Mouse (Mus musculus): ENCODE data around the gene Fto. TPM values are rescaled to one million over a fixed set of nuclear protein-coding genes. Genes with fewer than 3 reads are reported as not detected.

Gene Fto
- total RNA-seq, 2 experiments from 2014 or later, result 69.8 to 77.5 TPM

GRCm38 (mm10) chr8:91541229-91541628 lies 227.9 kb downstream of the Fto start:
- DNase-seq, result no peak
- intact Hi-C loops (cut with DNase I), result no loop called here

- no peak for DNase-seq
- intact Hi-C loops (cut with DNase I), result no loop called here
Measured at GRCm38 (mm10) chr8:91545561-91545960, 232.2 kb downstream of the Fto start.

GRCm38 (mm10) chr8:91546599-91546998 lies 233.3 kb downstream of the Fto start:
- intact Hi-C loops (cut with DNase I), result no loop called here
- DNase-seq, result no peak

- intact Hi-C loops (cut with DNase I), result no loop called here
Measured at GRCm38 (mm10) chr8:91550131-91550530, 236.8 kb downstream of the Fto start.

GRCm38 (mm10) chr8:91551166-91551765 lies 237.9 kb downstream of the Fto start:
- intact Hi-C loops (cut with DNase I), result loop anchor here (1.0 kb wide), 1 partner anchor 11 kb away; no protein-coding TSS in a partner anchor
- no peak for DNase-seq

More at GRCm38 (mm10) chr8:91550131-91550530, 236.8 kb downstream of the Fto start:
- DNase-seq, result no peak

GRCm38 (mm10) chr8:91551775-91552538 lies 238.6 kb downstream of the Fto start:
- intact Hi-C loops (cut with DNase I), result loop anchor here (1.0 kb wide), 1 partner anchor 12 kb away; no protein-coding TSS in a partner anchor
- peak; percentile 41 to 65 for DNase-seq

- intact Hi-C loops (cut with DNase I), result no loop called here
- DNase-seq, result no peak
Measured at GRCm38 (mm10) chr8:91552635-91553034, 239.3 kb downstream of the Fto start.

- intact Hi-C loops (cut with DNase I), result no loop called here
- no peak for DNase-seq
Measured at GRCm38 (mm10) chr8:91553387-91553786, 240.1 kb downstream of the Fto start.

GRCm38 (mm10) chr8:91557041-91557587 lies 243.8 kb downstream of the Fto start:
- intact Hi-C loops (cut with DNase I), result no loop called here
- no peak for DNase-seq

- intact Hi-C loops (cut with DNase I), result no loop called here
- DNase-seq, result no peak
Measured at GRCm38 (mm10) chr8:91558408-91558807, 245.1 kb downstream of the Fto start.

- intact Hi-C loops (cut with DNase I), result no loop called here
- DNase-seq, result no peak
Measured at GRCm38 (mm10) chr8:91560017-91560591, 246.8 kb downstream of the Fto start.

GRCm38 (mm10) chr8:91561241-91561640 lies 247.9 kb downstream of the Fto start:
- no peak for DNase-seq
- intact Hi-C loops (cut with DNase I), result no loop called here

- no peak for DNase-seq
- intact Hi-C loops (cut with DNase I), result no loop called here
Measured at GRCm38 (mm10) chr8:91562600-91562999, 249.3 kb downstream of the Fto start.

GRCm38 (mm10) chr8:91563326-91563725 lies 250.0 kb downstream of the Fto start:
- intact Hi-C loops (cut with DNase I), result no loop called here
- DNase-seq, result no peak

- intact Hi-C loops (cut with DNase I), result no loop called here
- DNase-seq, result no peak
Measured at GRCm38 (mm10) chr8:91565869-91566502, 252.7 kb downstream of the Fto start.

- DNase-seq, result no peak
- intact Hi-C loops (cut with DNase I), result no loop called here
Measured at GRCm38 (mm10) chr8:91566503-91566869, 253.2 kb downstream of the Fto start.

GRCm38 (mm10) chr8:91569874-91570273 lies 256.5 kb downstream of the Fto start:
- DNase-seq, result no peak
- intact Hi-C loops (cut with DNase I), result no loop called here

- intact Hi-C loops (cut with DNase I), result no loop called here
- no peak for DNase-seq
Measured at GRCm38 (mm10) chr8:91570809-91571208, 257.5 kb downstream of the Fto start.

GRCm38 (mm10) chr8:91571978-91572377 lies 258.7 kb downstream of the Fto start:
- no peak for DNase-seq
- intact Hi-C loops (cut with DNase I), result no loop called here

GRCm38 (mm10) chr8:91572630-91573029 lies 259.3 kb downstream of the Fto start:
- DNase-seq, result no peak
- intact Hi-C loops (cut with DNase I), result no loop called here

GRCm38 (mm10) chr8:91575576-91575975 lies 262.3 kb downstream of the Fto start:
- DNase-seq, result no peak
- intact Hi-C loops (cut with DNase I), result no loop called here

All from gastrocnemius, postnatal 36 days (tissue).